Mouse (Mus musculus): ENCODE data around the gene Rab3a.

GRCm38 (mm10) chr8:70749097-70749674, 5.3 kb upstream of the Rab3a start:
- TF ChIP-seq FLI1 (IDR thresholded peaks at IDR 0.05; ENCODE audit: low read length) = no peak
- TF ChIP-seq GATA1 (IDR thresholded peaks at IDR 0.05; ENCODE audit: borderline replicate concordance, low read length) = no peak
